Mouse (Mus musculus) adrenal gland, postnatal 14 days (tissue): ENCODE measurements around the gene Prc1. TPM values are rescaled to one million over a fixed set of nuclear protein-coding genes. Genes with fewer than 3 reads are reported as not detected.
A peak's percentile ranks its signal among the peaks of the same experiment; 100 is the strongest.

ENCODE experiments used
- DNase-seq: peaks from one replicate; pipeline ENCODE4 v3.0.0; 2021; ENCODE audit warnings: mixed read lengths
- long read RNA-seq, 2 experiments: library from polyadenylated mRNA; stranded (forward); transcript quantifications; one replicate each; pipeline ENCODE4 v2.0.0; 2021
- total RNA-seq: library from RNA; stranded (reverse); gene quantifications from 2 replicates; pipeline ENCODE4 v1.2.3, GENCODE M21; 2021

Gene Prc1
- total RNA-seq: 31.8 and 32.4 TPM in 2 replicates
- long read RNA-seq, experiment 1, transcript Prc1-210 (15 exons, 3,008 nt): major isoform, 20 of 54 reads
- long read RNA-seq, experiment 1, transcript Prc1-206 (14 exons, 2,912 nt): minor isoform, 19 of 54 reads
- long read RNA-seq, experiment 1, transcript Prc1-202 (14 exons, 3,026 nt): minor isoform, 6 of 54 reads
- long read RNA-seq, experiment 1, partial matches to known transcripts: 3 of 54 reads
- long read RNA-seq, experiment 1, other reads (novel, unspliced or antisense): 6 of 54 reads
- long read RNA-seq, experiment 2, transcript Prc1-210 (15 exons, 3,008 nt): minor isoform, 6 of 22 reads
- long read RNA-seq, experiment 2, transcript Prc1-206 (14 exons, 2,912 nt): major isoform, 8 of 22 reads
- long read RNA-seq, experiment 2, partial matches to known transcripts: 4 of 22 reads
- long read RNA-seq, experiment 2, other reads (novel, unspliced or antisense): 0 of 22 reads

DNA sequence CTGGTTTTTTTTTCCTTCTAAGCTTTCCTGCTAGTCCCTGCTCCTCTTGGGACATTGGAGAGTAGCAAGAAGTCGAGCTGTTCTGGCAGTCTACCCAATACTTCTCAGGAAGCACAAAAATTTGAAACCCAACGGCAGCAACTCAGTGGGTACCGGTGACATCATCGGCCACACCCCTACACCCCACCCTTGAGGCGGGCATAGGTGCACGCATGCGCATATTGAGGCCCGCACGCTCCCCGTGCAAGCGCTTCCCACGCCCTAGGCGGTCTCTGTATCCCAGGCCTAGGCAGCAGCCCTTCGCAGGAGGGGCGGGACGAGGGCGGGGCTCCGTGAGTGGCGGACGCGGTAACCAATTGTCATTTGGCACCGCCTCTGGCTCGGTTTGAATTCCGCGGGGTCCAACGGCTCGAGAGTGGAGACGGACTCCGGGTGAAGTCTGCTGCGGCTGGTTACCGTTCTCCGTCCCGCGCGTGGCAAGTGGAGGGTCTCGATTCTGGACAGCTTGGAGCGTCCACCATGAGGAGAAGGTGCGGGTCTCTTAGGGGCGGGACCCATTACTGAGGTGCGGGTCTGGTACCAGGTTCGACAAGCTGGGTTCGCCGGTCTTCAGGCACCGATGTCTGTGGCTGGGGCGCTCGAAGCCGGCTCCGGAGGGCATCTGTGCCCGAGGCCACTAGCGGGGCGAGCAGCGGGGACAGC lies at the start of gene Prc1:
TSS of gene Prc1 (plus strand) at position 389 of the 702 bp plus-strand sequence.
- peak; percentile 99 for DNase-seq

DNA sequence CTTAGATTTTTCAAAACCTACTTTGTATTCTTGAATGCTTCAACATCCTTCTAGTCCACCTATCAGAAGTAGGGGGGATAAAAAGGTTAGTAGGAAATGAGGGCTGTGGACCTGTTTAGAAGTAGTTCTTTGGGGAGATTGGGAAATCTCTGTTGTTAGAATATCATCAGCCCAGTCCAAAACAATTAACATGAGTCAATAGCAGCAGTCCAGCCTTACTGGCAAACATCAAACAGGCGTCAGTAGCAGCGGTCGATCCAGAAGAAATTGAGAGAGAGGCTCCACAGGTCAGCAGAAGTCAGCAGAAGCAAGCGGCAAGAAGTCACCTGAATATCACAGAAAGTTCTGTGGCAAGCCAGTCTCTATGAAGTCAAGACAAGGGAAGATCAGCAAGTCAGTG lies 49.4 kb upstream of the Prc1 start:
- no peak for DNase-seq

GRCm38 (mm10) chr7:80246148-80246721 lies 48.0 kb upstream of the Prc1 start, which contains the start of gene Ttll13:
Gene Ttll13 (plus strand): TSS chr7:80246376.
- peak; percentile 99 for DNase-seq

- no peak for DNase-seq
Measured at GRCm38 (mm10) chr7:80246859-80247258, 47.4 kb upstream of the Prc1 start.

- DNase-seq: no peak
Measured at GRCm38 (mm10) chr7:80252437-80252836, 41.8 kb upstream of the Prc1 start.

DNA sequence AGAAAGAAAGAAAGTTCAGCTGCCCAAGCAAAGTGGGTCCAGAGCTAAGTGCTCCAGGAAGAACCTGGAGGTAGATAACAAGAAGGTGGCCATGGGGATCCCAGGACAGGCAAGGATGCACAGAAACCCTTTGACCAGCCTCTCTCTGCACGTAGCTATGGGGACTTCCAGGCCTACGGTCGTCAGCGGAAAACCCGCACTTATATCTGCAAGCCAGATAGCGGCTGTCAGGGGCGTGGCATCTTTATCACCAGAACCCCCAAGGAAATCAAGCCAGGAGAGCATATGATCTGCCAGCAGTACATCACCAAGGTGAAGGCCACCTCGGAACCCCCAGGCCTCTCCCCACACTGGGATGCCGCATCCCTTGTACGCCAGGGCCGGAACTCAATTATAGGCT lies 41.4 kb upstream of the Prc1 start:
- DNase-seq: no peak

- DNase-seq: no peak
Measured at GRCm38 (mm10) chr7:80255981-80256380, 38.3 kb upstream of the Prc1 start.

GRCm38 (mm10) chr7:80257706-80258105 lies 36.5 kb upstream of the Prc1 start:
- no peak for DNase-seq

GRCm38 (mm10) chr7:80260625-80261371 lies 33.5 kb upstream of the Prc1 start, which contains the start of gene Ngrn:
Gene Ngrn (plus strand): TSS chr7:80261215.
- peak; percentile 93 for DNase-seq

DNA sequence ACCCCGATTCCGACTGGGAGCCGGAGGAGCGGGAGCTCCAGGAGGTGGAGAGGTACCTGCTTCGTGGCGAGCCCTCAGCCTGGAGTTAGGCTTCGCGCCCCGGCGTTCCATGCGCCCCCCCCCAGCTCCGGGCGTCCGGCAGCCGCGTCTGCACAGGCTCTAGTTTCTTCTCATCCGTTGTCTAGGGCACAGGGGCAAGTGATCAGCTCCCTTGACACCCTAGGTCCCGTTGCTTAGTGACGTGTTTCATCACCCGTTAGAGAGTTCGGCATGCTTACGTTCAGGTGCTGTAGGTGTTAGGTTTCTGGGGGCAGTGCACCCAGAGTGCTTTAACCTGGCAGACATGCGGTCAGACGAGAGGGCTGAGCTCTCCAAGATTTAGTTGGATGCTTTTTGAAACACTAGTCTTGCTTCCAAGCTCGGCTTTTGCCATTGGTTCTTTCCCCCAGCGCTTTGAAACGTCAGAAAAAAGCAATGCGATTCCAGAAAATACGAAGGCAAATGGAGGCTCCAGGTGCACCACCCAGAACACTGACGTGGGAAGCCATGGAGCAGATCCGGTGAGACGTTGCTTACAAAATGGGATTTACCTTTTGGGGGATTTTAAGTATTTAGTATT lies 32.8 kb upstream of the Prc1 start:
- DNase-seq: peak; percentile 27

- peak; percentile 69 for DNase-seq
Measured at GRCm38 (mm10) chr7:80264606-80265005, 29.6 kb upstream of the Prc1 start.

- DNase-seq: no peak
Measured at GRCm38 (mm10) chr7:80267764-80268163, 26.5 kb upstream of the Prc1 start.

- DNase-seq: peak; percentile 98
Measured at GRCm38 (mm10) chr7:80268897-80269750, 25.1 kb upstream of the Prc1 start, which contains the start of gene Vps33b. Gene Vps33b (plus strand): TSS chr7:80269649.

DNA sequence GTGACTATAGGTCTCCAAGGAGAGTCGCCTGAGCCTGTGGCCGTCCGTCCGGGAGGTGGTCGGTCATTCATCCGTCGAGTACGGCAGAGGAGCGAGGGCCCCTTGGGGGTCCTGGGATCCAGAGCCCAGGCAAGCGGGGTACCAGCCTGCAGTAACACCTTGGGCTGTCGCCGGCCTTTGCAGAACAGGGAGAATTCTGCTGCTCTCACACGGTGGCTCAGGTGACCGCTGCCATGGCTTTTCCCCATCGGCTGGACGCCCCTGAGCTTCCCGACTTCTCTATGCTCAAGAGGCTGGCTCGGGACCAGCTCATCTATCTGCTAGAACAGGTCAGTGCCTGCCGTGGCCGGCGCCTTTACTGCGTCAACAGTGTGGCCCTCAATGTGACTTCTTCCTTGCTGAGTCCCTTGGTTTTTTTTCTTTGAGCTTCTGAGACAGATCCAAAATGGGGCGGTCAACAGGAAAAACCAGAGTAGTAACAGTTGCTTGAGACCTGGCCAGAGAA lies 24.4 kb upstream of the Prc1 start:
- DNase-seq: peak; percentile 73

DNA sequence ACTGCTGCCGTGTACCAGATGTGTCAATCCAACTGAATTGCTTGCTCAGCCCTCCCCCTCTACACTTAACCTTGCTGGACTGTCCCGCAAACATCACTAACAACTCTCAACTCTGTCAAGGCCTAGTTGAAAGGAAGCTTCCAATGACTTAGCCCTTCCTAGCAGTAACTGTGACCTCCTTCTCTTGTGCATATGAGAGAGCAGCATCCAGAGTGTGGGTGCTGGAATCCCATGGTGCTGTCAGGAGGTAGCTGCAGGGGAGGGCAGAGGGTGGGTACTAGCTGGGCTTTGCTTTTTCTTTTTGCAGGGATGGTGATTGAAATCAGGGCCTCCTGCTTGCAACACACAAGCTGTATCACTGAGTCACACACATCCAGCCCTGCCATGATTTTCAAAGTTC lies 20.8 kb upstream of the Prc1 start:
- DNase-seq: peak; percentile 23

GRCm38 (mm10) chr7:80276374-80276773 lies 17.9 kb upstream of the Prc1 start:
- no peak for DNase-seq

DNA sequence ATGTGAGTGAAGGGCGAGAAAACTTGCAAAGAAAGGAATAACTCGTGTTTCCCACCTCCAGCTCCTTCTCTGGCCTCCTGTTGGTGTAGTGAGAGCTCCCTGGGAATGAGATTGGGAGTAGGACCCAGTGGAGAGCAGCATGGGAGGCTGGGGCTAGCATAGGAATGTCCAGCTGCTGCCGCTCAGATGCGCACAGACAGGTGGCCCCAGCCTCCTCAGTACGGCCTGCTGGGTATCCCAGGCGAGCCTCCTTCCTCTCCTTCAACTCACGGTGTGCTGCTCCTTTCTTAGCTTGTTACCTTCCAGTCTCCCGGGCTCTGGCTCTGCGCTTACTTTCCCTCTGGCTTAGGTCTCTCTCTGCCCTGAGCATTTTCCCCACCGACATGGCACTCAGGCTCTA lies 14.2 kb upstream of the Prc1 start:
- DNase-seq: no peak

DNA sequence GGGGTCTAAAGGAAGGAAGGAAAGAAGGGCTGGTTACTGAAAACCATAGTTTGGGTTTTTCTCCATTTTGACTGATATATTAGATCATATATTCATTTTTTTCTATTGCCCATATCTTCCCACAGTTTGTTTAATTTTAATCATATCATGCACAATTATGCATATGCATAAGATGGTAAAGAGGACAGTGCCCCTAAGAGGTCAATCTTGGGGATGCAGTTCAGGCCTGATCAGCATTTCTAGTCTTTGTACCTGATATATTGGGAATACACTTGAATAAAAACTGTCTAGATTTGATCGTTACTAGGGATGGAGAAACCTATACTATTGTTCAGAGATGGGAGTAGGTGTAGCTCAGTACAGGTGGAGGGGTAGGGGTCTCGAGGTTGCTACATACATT lies 13.3 kb upstream of the Prc1 start:
- no peak for DNase-seq

DNA sequence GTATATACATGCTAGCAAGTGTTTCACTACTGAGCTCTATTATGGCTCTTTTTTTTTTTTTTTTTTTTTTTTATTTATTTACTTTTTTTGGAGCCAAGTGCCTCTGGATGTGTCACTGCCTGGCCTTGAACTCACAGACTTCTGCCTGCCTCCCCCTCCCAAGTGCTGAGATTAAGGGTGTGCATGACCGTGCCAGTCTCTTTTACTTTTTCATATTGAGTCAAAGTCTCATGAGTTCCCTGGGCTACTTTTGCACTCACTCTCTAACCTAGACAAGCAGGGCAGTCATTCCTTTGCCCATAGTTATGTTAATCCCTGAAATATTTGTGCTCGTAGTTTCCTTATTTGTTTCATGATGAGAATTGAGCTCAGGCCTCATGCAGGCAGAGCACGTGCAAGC lies 12.6 kb upstream of the Prc1 start:
- peak; percentile 52 for DNase-seq

DNA sequence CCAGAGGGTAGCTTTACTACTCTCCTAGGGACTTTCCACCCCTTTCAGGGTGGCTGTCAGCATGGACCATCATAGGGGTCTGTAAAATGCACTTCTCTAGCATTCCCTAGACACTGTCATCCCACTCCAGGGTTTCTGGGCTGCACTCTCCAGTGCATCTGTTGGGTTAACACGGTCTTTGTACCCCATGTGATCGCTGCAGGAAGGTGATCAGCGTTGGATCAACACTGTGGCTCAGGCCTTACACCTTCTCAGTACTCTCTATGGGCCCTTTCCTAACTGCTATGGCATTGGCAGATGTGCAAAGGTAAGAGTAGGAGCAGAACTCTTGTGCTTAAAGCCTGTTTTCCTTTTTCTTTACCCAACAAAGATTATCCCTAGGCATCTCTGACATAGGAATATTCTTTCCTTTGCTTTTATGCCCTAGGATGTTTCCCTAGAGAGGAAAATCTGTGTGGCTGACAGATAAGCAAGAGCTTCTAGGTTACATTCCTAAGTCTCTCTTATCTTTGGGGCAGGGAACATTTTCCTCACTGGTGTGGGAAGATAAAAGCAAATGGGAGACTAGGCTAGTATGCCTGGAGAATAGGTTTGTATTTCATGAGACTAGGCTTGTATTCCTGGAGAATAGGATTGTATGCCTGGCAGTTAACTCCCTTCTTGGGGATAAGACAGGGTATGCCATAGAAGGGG lies 10.9 kb upstream of the Prc1 start:
- no peak for DNase-seq
